Mouse (Mus musculus) thymus, adult 2 months (tissue): ENCODE data around the gene Zfp329.

Source experiments
- CTCF ChIP-seq: fragments of 200-500 bp; IDR thresholded peaks from 2 replicates; pipeline ENCODE4 v1.5.1; 2012; ENCODE audit warnings: mild to moderate bottlenecking, control low read depth, low read length, moderate library complexity, borderline replicate concordance; ENCODE audit not compliant: control insufficient read depth, poor library complexity, insufficient read depth; ENCODE audit errors: extremely low read depth
- POLR2A ChIP-seq: fragments of 200-500 bp; IDR thresholded peaks from 2 replicates; pipeline ENCODE4 v1.6.1; 2012; ENCODE audit warnings: mild to moderate bottlenecking, low read length, control low read depth, moderate library complexity; ENCODE audit not compliant: control insufficient read depth, poor library complexity, insufficient read depth; ENCODE audit errors: extremely low read depth

GRCm38 (mm10) chr7:12835779-12836178 is 17.1 kb upstream of the Zfp329 start:
- no peak for TF ChIP-seq CTCF
- TF ChIP-seq POLR2A = no peak
